Mouse (Mus musculus) adrenal gland, postnatal 14 days (tissue): Measurements from ENCODE around the gene Snrk. TPM values are rescaled to one million over a fixed set of nuclear protein-coding genes. Genes with fewer than 3 reads are reported as not detected.

ENCODE experiments used
- DNase-seq: peaks from one replicate; pipeline ENCODE4 v3.0.0; 2021; ENCODE audit warnings: mixed read lengths
- total RNA-seq: library from RNA; stranded (reverse); gene quantifications from 2 replicates; pipeline ENCODE4 v1.2.3, GENCODE M21; 2021

Snrk gene
- total RNA-seq, 1 experiment from 2014 or later = 275 TPM

DNA sequence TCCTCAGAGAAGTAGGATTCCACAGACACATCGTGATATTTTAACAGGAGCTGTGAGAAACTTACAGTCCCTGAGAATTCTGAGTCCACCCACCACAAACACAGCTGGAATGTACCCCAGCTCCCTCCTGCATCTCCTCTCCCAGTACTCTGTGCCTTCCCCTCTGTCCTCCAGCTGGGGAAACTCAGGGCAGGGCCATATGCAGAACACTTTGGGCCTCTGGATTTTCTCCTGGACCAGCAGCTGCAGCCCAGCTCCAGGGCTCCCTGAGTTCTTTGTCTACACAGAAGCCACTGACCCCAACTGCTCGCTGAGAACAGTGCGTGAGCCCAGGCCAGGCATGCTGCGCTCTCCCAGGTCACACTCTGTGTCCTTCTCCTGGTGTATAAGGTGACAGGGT lies 66.0 kb downstream of the Snrk start:
- peak; percentile 4 for DNase-seq

GRCm38 (mm10) chr9:122184329-122184728 lies 67.3 kb downstream of the Snrk start:
- no peak for DNase-seq

DNA sequence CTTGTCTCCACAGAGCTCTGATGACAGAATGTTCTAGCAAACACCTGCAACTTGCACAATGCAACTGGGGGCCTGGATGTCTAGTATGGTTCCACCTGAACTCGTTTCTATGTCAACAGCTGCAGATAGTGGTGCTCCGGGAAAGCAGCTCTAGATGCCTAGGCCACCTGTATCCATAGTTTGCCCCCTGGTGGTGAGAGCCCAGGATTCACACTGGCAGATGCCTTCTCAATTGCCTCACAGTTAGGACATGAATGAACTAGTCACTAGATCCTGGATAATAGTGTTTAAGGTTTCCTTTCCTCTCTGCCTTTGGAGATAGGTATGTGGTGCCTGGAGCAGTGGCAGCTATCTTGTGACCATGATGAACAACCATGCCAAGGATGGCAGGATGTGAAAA lies 68.0 kb downstream of the Snrk start:
- peak; percentile 90 for DNase-seq

DNA sequence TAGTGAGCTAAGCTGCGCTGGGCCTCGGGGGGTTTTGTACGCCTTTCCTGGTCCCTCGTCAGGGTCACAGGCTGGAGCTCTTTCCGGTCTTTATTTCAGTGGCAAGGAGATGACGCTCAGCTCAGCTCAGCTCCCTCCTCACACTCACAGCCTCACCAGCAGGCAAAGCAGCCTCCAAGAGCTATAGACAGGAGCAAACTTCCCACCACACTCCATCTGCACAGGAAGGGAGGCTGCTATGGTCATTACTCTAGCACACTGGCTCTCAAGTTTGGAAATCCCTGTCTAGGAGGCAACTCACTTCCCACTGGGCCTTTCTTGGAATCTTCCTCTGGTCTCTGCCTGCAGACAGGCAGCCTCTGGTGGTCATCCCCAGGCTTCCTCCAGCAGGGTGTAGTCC lies 68.9 kb downstream of the Snrk start:
- DNase-seq = no peak

- DNase-seq = no peak
Observed at GRCm38 (mm10) chr9:122186643-122187226, 69.7 kb downstream of the Snrk start.

DNA sequence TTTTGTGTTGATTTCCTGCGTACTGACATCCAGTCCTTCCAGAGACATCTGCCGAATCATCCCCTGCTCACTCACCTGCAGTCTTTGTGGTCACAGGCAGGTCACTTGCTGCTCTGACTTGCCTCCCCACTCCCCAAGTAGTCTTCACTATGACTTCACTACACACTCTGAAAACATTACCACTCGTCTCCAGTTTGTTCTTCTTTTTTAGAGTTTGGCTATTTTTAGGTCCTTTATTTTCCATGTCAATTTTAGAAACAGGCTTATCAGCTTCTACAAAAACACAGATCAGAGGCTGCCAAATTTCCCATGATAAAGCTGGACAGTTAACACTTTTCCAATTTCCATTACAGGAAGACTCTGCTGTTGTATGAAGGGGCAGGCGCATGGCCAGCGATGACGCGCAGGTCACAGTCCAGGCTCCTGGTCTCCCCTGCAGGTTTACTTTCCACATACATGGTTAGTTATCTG lies 70.4 kb downstream of the Snrk start:
- DNase-seq = no peak

DNA sequence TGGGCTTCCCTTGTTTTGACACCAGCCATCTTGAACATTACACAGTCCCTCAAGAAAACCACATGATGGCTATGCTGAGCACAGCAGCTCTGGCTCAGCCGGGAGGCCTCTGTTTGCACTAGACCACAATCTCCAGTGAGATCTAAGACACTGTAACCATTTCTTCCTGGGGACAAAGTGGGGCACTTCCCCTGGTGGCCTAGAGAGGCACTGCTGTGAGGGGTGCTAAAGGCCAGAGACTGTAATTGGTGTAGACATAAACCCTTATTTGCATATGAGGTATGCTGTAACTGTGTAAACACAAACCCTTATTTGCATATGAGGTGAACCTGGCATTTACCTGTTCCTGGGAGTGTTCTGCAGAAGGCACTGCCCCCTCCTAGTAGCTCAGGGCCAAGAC lies 71.7 kb downstream of the Snrk start:
- DNase-seq = no peak

DNA sequence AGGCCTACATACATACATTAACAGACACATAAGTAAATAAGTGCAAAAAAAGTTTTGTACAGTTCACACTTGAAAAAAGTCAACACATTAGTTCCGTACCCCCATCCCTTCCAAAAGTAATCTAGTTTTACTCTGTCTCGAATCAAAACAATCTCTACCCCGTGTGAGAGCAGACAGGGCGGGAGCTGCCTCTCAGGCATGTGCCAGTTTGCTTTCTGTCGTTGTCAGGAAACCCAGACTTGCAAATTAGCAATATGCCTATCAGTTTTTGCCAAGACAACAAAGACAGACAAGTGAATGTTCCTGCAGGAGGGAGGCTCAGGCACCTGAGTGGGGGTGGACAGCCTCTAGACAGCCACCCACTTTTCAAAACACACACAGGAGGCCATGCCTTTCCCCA lies 76.3 kb downstream of the Snrk start:
- no peak for DNase-seq

GRCm38 (mm10) chr9:122193823-122194222 lies 76.8 kb downstream of the Snrk start:
- DNase-seq = no peak

DNA sequence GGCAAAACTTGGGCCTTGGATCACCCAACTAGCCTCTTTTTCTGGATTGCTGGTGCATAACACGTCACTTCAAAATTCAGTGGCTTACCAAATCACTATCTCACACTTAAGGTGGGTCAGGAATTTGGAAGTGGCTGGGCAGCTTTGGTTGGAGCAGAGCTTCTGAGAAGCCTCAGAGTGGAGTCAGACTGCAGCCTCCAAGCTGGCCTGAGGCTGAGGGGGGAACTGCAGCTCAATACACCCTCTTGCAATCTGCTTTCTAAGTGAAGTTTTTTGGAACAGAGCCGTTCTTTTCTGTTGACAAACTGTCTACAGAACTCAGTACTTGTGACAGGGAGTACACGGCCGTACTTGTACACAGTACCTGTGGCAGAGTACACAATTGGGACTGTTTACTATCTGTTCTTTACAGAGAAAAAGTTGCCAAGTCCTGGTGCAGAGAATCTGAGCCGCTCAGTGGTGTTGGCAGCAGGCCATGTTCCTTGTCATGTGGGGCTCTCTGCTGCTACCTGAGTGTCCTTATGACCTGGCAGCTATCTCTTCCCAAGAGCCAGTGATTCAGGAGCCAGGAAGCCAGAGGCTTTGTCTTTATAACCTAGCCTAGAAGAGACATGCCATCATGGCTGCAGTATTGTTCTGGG lies 78.1 kb downstream of the Snrk start:
- DNase-seq = peak; percentile 58

GRCm38 (mm10) chr9:122197021-122197420 lies 80.0 kb downstream of the Snrk start:
- no peak for DNase-seq

DNA sequence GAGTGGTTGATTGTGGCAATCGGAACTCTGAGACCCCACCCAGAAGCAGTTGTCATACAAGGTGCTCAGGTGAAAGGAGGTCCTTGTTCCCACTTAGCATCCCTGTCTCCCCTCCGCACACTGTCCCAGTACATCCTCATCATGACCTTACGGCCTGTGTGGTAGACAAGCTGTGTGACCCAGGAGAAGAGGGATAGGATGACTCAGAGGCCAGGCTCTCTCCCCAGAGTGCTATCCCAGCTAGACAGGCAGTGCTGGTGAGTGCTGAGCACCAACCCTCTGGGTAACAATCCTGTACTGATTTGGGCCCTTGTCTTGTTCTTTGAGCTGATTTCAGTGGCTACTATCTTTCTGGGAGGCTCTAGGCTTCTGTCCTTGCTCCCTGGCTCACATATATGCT lies 81.6 kb downstream of the Snrk start:
- no peak for DNase-seq

- peak; percentile 85 for DNase-seq
Observed at GRCm38 (mm10) chr9:122199253-122199652, 82.2 kb downstream of the Snrk start.

GRCm38 (mm10) chr9:122204508-122204907 lies 87.4 kb downstream of the Snrk start:
- DNase-seq = no peak

GRCm38 (mm10) chr9:122205543-122206200 lies 88.6 kb downstream of the Snrk start:
- peak; percentile 65 for DNase-seq

GRCm38 (mm10) chr9:122208311-122208710 lies 91.2 kb downstream of the Snrk start:
- no peak for DNase-seq

DNA sequence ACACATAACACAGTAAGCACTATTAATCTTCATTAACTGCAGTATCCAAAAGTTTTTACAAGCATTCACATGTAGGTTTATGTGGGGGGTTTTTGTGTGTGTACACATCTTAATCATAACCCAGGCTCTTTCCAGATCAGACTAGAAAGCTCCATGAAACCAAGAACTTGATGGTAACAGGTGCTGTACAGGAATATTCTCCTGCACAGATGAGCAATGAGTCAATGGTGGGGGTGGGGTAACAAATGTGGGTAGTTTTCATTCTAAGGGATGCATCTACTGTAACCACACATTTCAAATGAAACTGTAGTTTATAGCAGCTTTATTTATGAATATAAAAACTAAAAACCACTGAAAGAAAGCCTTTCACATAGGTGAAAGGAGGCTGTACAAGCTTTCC lies 98.1 kb downstream of the Snrk start:
- no peak for DNase-seq

DNA sequence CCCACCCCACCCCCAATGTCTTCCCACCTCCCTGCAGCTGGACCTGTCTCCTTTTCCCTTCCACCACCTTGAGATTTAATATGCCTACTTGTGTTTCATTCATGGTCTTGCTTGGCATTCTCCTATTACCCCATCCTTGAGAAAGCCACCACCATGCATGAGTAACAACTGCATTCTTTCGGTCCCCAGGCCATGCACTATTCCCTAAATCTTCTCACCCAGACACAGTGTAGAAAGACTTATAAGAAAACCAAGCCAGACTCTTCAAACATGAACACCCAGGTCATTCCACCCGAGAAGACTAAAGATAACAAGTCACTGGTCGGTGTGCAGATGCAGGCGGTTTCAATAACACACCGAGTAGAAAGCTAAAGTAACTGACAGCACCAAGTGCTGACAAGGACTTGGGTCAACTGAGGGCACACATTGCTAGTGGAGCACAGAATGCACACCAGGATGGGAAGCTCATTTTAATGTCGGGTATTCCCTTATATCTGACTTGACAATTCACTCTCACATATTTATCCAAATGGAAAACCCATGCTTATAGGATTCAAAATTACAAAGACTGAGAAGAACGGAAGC lies 100.0 kb downstream of the Snrk start:
- no peak for DNase-seq

Other genes starting within 250 kb of the Snrk start
- 1.4 and 2.1 TPM in 2 replicates for gene Ackr2, start 218.9 kb upstream of the Snrk start, total RNA-seq
- 1.6 and 10.7 TPM in 2 replicates for gene Cyp8b1, start 201.0 kb upstream of the Snrk start, total RNA-seq
- gene Fam198a, start 166.3 kb upstream of the Snrk start, total RNA-seq = 2.1 and 2.5 TPM in 2 replicates
- gene Pomgnt2, start 120.2 kb upstream of the Snrk start, total RNA-seq = 12.6 and 15.7 TPM in 2 replicates
- 49.5 and 56.7 TPM in 2 replicates for gene Ano10, start 177.2 kb downstream of the Snrk start, total RNA-seq
- gene Abhd5, start 234.3 kb downstream of the Snrk start, total RNA-seq = 72.9 and 79.9 TPM in 2 replicates